Mouse (Mus musculus) testis, adult 2 months (tissue): ENCODE data around the gene Aoc2. TPM values are rescaled to one million over a fixed set of nuclear protein-coding genes. Genes with fewer than 3 reads are reported as not detected.
"Not testable (repeated sequence)": the region's sequence is repeated elsewhere in the genome, so short reads cannot be mapped to it uniquely, and the experiment has no call there.

Source experiments
- H3K27ac ChIP-seq: fragments of 200-500 bp; 2 replicates; pipeline ENCODE4 v1.5.1; 2012; ENCODE audit warnings: low read depth, low read length; ENCODE audit not compliant: control insufficient read depth, insufficient read depth
- H3K27me3 ChIP-seq: fragments of 200-500 bp; 2 replicates; pipeline ENCODE4 v1.6.1; 2012; ENCODE audit warnings: mild to moderate bottlenecking, low read length, moderate library complexity; ENCODE audit not compliant: control insufficient read depth, insufficient read depth
- H3K36me3 ChIP-seq: fragments of 200-500 bp; 2 replicates; pipeline ENCODE4 v1.6.1; 2012; ENCODE audit warnings: mild to moderate bottlenecking, low read length; ENCODE audit not compliant: control insufficient read depth, insufficient read depth
- H3K4me1 ChIP-seq: fragments of 200-500 bp; 2 replicates; pipeline ENCODE4 v1.6.1; 2012; ENCODE audit warnings: low read length; ENCODE audit not compliant: control insufficient read depth, insufficient read depth
- H3K4me3 ChIP-seq: fragments of 200-500 bp; 2 replicates; pipeline ENCODE4 v1.5.1; 2012; ENCODE audit warnings: low read depth, mild to moderate bottlenecking, low read length, moderate library complexity, mixed read lengths; ENCODE audit not compliant: control insufficient read depth
- CTCF ChIP-seq: fragments of 200-500 bp; IDR thresholded peaks from 2 replicates; pipeline ENCODE4 v1.5.1; 2012; ENCODE audit warnings: low read depth, mild to moderate bottlenecking, inconsistent platforms, low read length, moderate library complexity; ENCODE audit not compliant: control insufficient read depth, insufficient read depth, insufficient replicate concordance
- POLR2A ChIP-seq: fragments of 200-500 bp; IDR thresholded peaks from 2 replicates; pipeline ENCODE4 v1.6.1; 2012; ENCODE audit warnings: low read depth, mild to moderate bottlenecking, inconsistent platforms, low read length, moderate library complexity; ENCODE audit not compliant: control insufficient read depth
- polyA plus RNA-seq: library from polyadenylated mRNA; depleted of rRNA; stranded (reverse); fragments of >200 nt; gene quantifications from 2 replicates; pipeline ENCODE4 v1.2.3, GENCODE M21; 2012

The Aoc2 gene
- polyA plus RNA-seq, 1 experiment = 4.7 TPM

- H3K27me3 ChIP-seq = no peaks in the 10 kb centered on the region
- H3K4me3 ChIP-seq = no peak overlapping the region
- no peak for TF ChIP-seq POLR2A
- TF ChIP-seq CTCF = no peak
- no peak overlapping the region for H3K27ac ChIP-seq
- H3K4me1 ChIP-seq = peaks cover 2% of the 10 kb centered on the region; the same call in 1 of the 2 replicates
- no peaks in the 10 kb centered on the region for H3K36me3 ChIP-seq
Measured at GRCm38 (mm10) chr11:101359776-101360175, 34.9 kb downstream of the Aoc2 start.

- TF ChIP-seq CTCF (no peak), POLR2A (no peak)
- H3K4me1 ChIP-seq = peaks cover 2% of the 10 kb centered on the region; the same call in 1 of the 2 replicates
- no peak overlapping the region for H3K4me3 ChIP-seq
- H3K27me3 ChIP-seq = no peaks in the 10 kb centered on the region
- no peak overlapping the region for H3K27ac ChIP-seq
- no peaks in the 10 kb centered on the region for H3K36me3 ChIP-seq
Measured at GRCm38 (mm10) chr11:101360651-101361113, 35.8 kb downstream of the Aoc2 start.

GRCm38 (mm10) chr11:101364531-101364931 lies 39.7 kb downstream of the Aoc2 start:
- Histone ChIP-seq H3K4me3 (no peak overlapping the region), H3K36me3 (no peaks in the 10 kb centered on the region), H3K27ac (no peak overlapping the region), H3K27me3 (no peaks in the 10 kb centered on the region), H3K4me1 (peaks cover 2% of the 10 kb centered on the region; the same call in 1 of the 2 replicates)
- no peak for TF ChIP-seq CTCF
- TF ChIP-seq POLR2A = no peak

- no peak within 1 kb of the TSS for H3K27ac ChIP-seq
- TF ChIP-seq POLR2A = no peak
- TF ChIP-seq CTCF = no peak
- no peaks in the 10 kb centered on the region for H3K36me3 ChIP-seq
- no peak within 1 kb of the TSS for H3K4me3 ChIP-seq
- H3K4me1 ChIP-seq = no peaks in the 10 kb centered on the region
- no peaks in the 10 kb centered on the region for H3K27me3 ChIP-seq
Measured at GRCm38 (mm10) chr11:101367326-101367935, 42.6 kb downstream of the Aoc2 start, which contains the start of gene G6pc. TSS of gene G6pc (plus strand) at chr11:101367561.

GRCm38 (mm10) chr11:101370141-101370540 lies 45.3 kb downstream of the Aoc2 start:
- H3K36me3 ChIP-seq = no peaks in the 10 kb centered on the region

GRCm38 (mm10) chr11:101374421-101374938 lies 49.6 kb downstream of the Aoc2 start:
- Histone ChIP-seq H3K4me1 (no peaks in the 10 kb centered on the region), H3K27me3 (no peaks in the 10 kb centered on the region), H3K27ac (no peak overlapping the region), H3K36me3 (no peaks in the 10 kb centered on the region), H3K4me3 (no peak overlapping the region)
- TF ChIP-seq CTCF (no peak), POLR2A (no peak)

More at GRCm38 (mm10) chr11:101370141-101370540, 45.3 kb downstream of the Aoc2 start:
- Histone ChIP-seq H3K27ac (no peak overlapping the region), H3K4me1 (no peaks in the 10 kb centered on the region), H3K4me3 (no peak overlapping the region), H3K27me3 (no peaks in the 10 kb centered on the region)
- TF ChIP-seq CTCF = no peak
- TF ChIP-seq POLR2A = no peak

GRCm38 (mm10) chr11:101378196-101378595 lies 53.3 kb downstream of the Aoc2 start:
- not testable (repeated sequence) for H3K36me3 ChIP-seq, H3K27ac ChIP-seq, H3K4me1 ChIP-seq, H3K27me3 ChIP-seq, H3K4me3 ChIP-seq
